Mouse (Mus musculus): ENCODE results near the gene Snupn.

DNA sequence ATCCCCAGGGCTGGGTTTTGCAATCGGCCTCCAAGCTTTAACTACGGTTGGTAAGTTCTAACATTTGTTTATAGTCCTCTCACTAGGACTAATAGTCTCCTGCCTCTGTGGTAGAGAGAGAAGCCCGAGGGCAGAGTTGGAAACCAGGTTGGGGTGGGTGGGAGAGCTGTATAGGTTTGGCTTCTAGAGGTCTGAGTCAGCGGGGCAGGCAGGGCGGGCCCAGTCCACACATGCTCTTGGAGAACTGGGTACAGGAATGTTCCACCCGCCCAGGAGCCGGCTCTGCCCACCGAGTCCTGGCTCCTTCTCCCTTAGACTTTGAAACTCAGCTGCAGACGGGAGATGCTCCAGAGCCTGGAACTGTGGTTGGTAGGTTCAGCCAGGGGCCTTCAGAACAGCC lies 36.7 kb upstream of the Snupn start:
- no peak for TF ChIP-seq GATA1 (IDR thresholded peaks at IDR 0.05; ENCODE audit: low read length)
- TF ChIP-seq TAL1 (IDR thresholded peaks at IDR 0.05; ENCODE audit: low read length): no peak
